Mouse (Mus musculus): Measurements from ENCODE around the gene Moap1.

The Moap1 gene

GRCm38 (mm10) chr12:102743589-102744574, at the start of gene Moap1, which contains the start of gene Tmem251:
TSS of gene Moap1 (minus strand) at chr12:102743661.
TSS of gene Tmem251 (plus strand) at chr12:102743762.
- DNase-seq (ENCODE audit: inconsistent age in 2 of 2, low spot score in 1 of 2), result peak; percentile 94 to 97

GRCm38 (mm10) chr12:102787927-102788326, 44.5 kb upstream of the Moap1 start:
- no peak for DNase-seq (ENCODE audit: inconsistent age in 2 of 2, low spot score in 1 of 2)

- DNase-seq (ENCODE audit: inconsistent age in 2 of 2, low spot score in 1 of 2), result no peak
Measured at GRCm38 (mm10) chr12:102785593-102785985, 42.1 kb upstream of the Moap1 start.

GRCm38 (mm10) chr12:102784899-102785592, 41.6 kb upstream of the Moap1 start:
- no peak for DNase-seq (ENCODE audit: inconsistent age in 2 of 2, low spot score in 1 of 2)

- no peak for DNase-seq (ENCODE audit: inconsistent age in 2 of 2, low spot score in 1 of 2)
Measured at GRCm38 (mm10) chr12:102782841-102783240, 39.4 kb upstream of the Moap1 start.

- DNase-seq (ENCODE audit: inconsistent age in 2 of 2, low spot score in 1 of 2), result no peak
Measured at GRCm38 (mm10) chr12:102779452-102779851, 36.0 kb upstream of the Moap1 start.

- no peak for DNase-seq (ENCODE audit: inconsistent age in 2 of 2, low spot score in 1 of 2)
Measured at GRCm38 (mm10) chr12:102778151-102778550, 34.7 kb upstream of the Moap1 start.

- no peak for DNase-seq (ENCODE audit: inconsistent age in 2 of 2, low spot score in 1 of 2)
Measured at GRCm38 (mm10) chr12:102776035-102776434, 32.6 kb upstream of the Moap1 start.

GRCm38 (mm10) chr12:102772676-102773075, 29.2 kb upstream of the Moap1 start:
- DNase-seq (ENCODE audit: inconsistent age in 2 of 2, low spot score in 1 of 2), result no peak

GRCm38 (mm10) chr12:102771601-102772000, 28.1 kb upstream of the Moap1 start:
- DNase-seq (ENCODE audit: inconsistent age in 2 of 2, low spot score in 1 of 2), result no peak

- DNase-seq (ENCODE audit: inconsistent age in 2 of 2, low spot score in 1 of 2), result peak in 1 of 2 experiments; percentile 46
Measured at GRCm38 (mm10) chr12:102769000-102769399, 25.5 kb upstream of the Moap1 start.

GRCm38 (mm10) chr12:102763696-102764095, 20.2 kb upstream of the Moap1 start:
- peak; percentile 69 to 85 for DNase-seq (ENCODE audit: inconsistent age in 2 of 2, low spot score in 1 of 2)

- DNase-seq (ENCODE audit: inconsistent age in 2 of 2, low spot score in 1 of 2), result no peak
Measured at GRCm38 (mm10) chr12:102761668-102762067, 18.2 kb upstream of the Moap1 start.

- DNase-seq (ENCODE audit: inconsistent age in 2 of 2, low spot score in 1 of 2), result peak; percentile 32 to 68
Measured at GRCm38 (mm10) chr12:102758936-102759335, 15.5 kb upstream of the Moap1 start.

GRCm38 (mm10) chr12:102758403-102758756, 14.9 kb upstream of the Moap1 start, which contains the start of gene Gm20604:
TSS of gene Gm20604 (minus strand) at chr12:102758672.
- DNase-seq (ENCODE audit: inconsistent age in 2 of 2, low spot score in 1 of 2), result no peak

- peak; percentile 97 to 99 for DNase-seq (ENCODE audit: inconsistent age in 2 of 2, low spot score in 1 of 2)
Measured at GRCm38 (mm10) chr12:102757689-102758402, 14.4 kb upstream of the Moap1 start, which contains the start of the genes Gm28051, Gon7 and Ubr7. TSS of gene Gm28051 (minus strand) at chr12:102757765. TSS of gene Gon7 (minus strand) at chr12:102757803. TSS of gene Ubr7 (plus strand) at chr12:102757967.

- no peak for DNase-seq (ENCODE audit: inconsistent age in 2 of 2, low spot score in 1 of 2)
Measured at GRCm38 (mm10) chr12:102757055-102757688, 13.7 kb upstream of the Moap1 start.

GRCm38 (mm10) chr12:102756304-102756703, 12.8 kb upstream of the Moap1 start:
- DNase-seq (ENCODE audit: inconsistent age in 2 of 2, low spot score in 1 of 2), result peak; percentile 34 to 60

- no peak for DNase-seq (ENCODE audit: inconsistent age in 2 of 2, low spot score in 1 of 2)
Measured at GRCm38 (mm10) chr12:102748256-102748655, 4.8 kb upstream of the Moap1 start.

GRCm38 (mm10) chr12:102744839-102745238, 1.4 kb upstream of the Moap1 start:
- no peak for DNase-seq (ENCODE audit: inconsistent age in 2 of 2, low spot score in 1 of 2)
